Mouse (Mus musculus): ENCODE results near the gene Gpat3.

Gpat3 gene

DNA sequence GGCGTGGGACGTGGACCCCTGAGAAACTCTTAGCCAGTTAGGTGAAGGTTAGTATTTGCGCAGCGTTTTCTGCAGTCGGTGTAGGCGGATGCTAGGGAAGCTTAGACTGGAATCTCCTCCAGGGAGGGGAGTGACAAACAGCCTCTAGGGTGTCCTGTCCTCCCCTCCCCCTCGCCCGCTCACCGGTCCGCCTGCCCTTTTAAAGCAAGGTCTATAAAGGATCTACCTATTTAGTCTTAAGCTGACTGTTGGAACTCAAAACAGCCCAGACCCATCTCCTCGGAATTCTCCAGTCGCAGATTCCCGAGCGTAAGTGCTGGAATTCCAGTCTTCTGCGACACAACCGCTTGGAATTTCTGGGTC lies at the start of gene Gpat3:
Gene Gpat3, plus strand, starts transcription at position 229 of the 363 bp plus-strand sequence.
- DNase-seq (ENCODE audit: low spot score): no peak

DNA sequence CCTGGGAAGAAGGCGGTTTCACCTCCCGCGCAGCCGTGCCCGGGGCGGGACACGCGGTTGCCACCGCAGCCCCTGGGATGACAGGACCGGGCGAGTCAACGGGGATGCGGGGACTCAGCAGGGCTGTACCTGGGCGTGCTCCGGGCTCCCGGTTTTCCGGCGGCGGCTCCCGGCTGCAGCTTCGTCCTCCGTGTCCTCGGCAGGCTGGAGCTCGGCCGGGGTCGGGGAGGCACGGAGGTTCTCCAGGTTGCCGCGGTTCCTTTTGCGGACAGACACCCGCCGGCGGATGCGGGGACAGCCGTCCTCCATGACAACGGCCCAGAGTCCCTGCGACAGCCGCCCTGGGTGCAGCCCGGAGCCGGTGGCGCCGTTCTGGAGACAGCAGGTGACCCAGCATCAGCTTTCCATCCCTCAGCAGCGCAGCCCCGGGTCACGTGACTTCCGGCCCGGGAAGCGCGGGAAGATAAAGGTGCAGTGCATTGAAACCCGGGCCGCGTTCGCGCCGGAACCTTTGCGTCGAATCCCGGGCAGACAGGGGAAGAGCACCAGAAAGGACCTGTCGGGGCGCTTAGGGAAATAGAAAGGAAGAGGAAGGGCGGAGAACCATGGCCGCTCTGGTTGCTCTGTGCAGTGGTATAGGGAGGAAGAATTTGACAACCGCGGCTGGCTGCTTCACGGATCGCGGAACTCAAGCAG lies 47.2 kb upstream of the Gpat3 start, which contains the start of the genes Helq and Mrps18c:
Gene Helq, minus strand, starts transcription at position 434 of the 696 bp plus-strand sequence.
Gene Mrps18c, plus strand, starts transcription at position 463 of the 696 bp plus-strand sequence.
- DNase-seq (ENCODE audit: low spot score): peak; percentile 59

DNA sequence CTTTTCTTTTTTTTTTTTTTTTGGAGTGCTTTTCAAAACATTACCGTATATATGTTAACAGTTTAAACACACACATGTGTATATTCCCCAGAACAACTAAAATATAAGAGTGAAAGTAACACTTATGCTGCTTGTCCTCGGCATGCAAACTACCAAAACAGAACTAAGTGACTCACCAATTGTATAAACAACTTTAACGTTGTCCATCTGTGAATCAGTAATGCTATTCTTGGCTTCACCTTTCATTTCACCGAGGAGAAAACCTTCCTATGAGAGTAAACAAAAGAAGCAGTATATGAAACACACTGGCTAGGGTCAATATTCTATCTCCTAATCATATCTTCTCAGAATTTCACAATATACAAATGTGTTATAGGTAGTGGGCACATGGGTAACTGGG lies 27.2 kb upstream of the Gpat3 start:
- DNase-seq (ENCODE audit: low spot score): no peak

DNA sequence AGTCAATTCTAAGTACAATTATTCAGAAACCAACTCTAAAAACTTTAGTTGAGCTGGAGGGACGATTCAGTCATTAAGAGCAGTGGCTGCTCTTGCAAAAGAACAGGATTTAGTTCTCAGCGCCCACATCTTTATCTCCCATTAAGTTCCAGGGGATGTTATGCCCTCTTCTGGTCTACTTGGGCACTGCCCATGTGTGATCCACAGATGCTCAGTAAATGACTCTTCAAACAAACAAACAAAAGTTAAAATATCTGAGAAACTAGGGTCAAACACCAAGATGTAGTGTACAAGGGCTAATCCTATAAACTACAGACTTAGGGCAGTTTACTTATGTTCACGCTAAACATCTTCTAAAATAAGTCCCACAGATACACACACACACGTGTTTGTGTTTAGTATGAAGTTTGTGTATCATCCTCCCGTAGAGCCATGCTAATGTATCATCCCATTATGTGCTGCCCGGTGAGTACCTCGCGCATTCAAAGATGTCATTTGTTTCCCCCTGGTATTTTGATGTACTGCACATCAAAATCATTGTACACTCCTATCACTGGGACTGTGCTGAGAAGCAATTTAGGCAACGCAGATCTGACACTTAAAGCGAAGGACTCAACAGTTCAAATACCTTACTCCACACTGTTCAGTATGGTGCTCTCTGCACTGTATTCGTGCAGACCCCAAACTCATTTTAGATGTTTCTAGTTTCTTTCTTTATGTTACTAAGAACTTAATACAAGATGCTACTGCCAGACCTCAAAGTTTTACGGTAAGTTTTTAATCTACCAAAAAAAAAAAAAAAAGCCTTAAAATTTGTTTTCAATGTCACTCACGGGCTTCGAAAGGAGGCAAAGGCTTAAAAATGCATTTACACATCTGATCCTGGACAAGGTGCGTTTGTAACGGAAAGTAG lies 25.7 kb upstream of the Gpat3 start:
- DNase-seq (ENCODE audit: low spot score): no peak

DNA sequence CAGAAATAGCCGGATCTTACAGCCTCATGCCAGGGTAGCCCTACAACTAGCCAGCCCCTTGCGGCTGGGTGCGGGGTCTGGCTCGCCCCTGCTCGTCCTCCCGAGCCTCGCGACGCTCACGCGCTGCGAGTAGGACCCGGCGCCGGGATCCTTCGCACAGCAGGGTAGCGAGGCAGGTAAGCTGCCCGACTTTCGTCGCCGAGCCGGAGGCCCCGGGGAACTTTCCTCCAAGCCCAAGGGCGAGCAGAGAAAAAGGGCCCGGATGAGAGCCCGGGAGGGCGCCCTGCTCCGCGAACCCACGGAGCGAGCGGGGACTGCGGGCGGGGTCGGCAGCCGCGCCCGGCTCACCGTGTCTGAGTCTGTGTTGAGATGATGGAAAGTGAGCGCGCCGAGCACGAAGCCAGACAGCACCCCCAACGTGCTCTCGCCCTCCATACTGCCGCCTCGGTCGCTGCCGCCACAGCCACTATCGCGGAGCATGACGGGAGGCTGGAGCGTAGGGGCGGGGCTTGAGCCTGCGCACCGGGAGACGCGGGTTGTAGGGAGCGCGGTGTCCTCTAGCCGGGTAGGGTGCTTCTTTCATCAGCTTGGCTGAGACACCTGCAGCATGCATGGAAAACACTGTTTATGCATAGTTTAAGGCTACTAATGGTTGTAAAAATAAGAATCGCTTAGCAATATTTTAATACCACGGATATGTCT lies 24.9 kb upstream of the Gpat3 start, which contains the start of gene Abraxas1:
Gene Abraxas1, minus strand, starts transcription at position 483 of the 702 bp plus-strand sequence.
- DNase-seq (ENCODE audit: low spot score): peak; percentile 45

DNA sequence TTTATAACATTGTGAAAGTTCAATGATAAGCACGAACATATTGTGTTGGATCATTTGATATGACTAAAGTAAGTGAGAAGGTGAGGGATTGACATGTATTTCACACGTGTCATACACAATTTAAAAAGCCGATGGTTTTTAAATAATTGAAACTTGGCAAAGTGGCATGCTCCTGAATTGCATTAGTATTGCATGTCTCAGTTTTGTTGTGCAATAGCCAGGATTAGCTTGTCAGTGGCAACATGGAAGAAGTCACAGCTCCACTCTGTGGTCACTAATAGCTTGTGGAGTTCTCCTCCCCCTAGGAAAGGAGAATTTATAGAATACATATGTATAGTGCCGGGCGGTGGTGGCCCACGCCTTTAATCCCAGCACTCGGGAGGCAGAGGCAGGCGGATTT lies 24.1 kb upstream of the Gpat3 start:
- no peak for DNase-seq (ENCODE audit: low spot score)

DNA sequence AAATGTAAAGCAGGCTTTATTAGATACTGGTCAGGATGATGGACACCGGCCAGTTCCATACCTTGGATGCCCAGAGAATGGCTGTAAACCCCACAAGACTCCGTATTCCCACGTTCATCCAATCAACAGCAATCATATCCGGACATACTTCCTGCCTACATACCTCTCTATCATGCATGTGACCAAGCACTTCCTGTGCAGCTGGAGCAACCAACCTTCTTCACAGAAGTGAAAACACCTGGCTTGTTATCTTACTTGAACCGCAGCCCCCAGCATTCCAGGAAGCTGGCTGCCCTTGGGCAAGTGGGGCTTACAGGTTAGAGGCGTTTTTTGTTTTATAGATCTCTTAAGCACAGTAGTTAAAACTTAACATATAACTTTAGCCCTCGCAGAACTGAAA lies 22.7 kb upstream of the Gpat3 start:
- no peak for DNase-seq (ENCODE audit: low spot score)

DNA sequence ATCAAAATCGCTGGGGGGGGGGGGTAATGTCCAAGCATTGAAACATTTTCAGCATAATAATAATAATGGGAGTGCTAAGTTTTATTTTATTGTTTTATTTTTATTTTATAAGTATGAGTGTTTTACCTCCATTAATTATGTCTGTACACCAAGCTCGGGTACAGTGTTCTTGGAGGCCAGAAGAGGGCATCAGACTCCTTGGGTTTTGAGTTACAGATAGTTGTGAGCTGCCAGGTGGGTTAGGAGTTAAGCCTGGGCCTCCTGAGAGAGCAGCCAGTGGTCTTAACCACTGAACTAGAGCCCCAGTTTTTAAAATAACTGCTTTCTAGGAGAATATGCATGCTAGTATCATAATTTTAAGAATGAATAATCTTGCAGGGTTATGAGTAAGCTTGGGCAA lies 19.5 kb upstream of the Gpat3 start:
- no peak for DNase-seq (ENCODE audit: low spot score)

DNA sequence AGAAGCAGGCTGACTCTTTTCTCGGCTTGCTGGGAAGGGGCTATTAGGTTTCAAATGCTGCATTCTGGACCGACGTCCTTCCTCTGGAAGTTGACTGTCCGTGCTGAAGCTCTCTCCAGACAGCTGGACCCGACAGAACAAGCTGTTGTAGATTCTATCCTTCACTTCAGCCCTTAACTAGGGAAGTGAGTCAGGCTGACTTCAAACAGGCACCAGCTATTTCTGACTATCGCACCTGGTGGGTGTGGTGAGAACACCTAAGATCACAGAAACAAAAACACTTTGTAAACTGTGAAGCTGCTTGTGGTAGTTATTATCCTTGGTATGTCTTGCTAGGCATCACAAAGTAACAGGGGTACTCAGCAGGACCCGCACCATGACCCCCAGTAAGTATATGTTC lies 19.0 kb upstream of the Gpat3 start:
- DNase-seq (ENCODE audit: low spot score): no peak

DNA sequence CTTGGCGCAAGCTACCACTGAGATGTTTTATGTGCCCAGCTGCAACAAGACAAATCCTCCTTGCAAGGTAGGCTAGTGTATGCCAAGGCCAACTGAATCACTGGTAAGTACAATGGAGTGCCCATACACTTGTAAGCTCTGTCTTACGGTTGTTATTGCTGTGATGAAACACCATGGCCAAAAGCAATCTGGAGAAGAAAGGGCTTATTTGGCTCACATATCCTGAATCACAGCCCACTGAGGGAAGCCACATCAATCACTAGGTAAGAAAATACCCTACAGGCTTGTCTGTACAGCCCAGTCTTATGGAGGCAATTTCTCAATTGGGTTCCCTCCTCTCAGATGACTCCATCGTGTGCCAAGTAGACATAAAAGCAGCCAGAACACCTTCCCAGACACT lies 16.8 kb upstream of the Gpat3 start:
- DNase-seq (ENCODE audit: low spot score): no peak

DNA sequence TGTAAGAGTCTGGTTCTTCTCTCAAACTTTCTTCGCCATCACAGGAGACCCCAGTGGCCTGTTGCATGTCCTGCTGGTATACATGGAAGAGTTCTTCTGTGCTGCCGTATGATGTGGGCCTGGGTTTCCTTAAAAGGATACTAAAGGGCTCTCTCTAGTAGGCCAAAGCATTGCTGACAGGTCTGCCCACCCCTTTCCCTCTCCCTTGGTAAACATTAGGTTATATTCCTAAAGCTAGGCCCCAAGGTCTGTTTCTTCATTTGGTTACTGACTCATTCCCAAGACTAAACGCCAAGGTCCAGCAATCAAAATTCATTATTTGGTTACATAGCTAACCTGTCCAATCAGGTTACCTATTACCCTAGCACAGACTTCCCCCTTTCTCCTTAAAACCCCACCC lies 12.8 kb upstream of the Gpat3 start:
- DNase-seq (ENCODE audit: low spot score): no peak

DNA sequence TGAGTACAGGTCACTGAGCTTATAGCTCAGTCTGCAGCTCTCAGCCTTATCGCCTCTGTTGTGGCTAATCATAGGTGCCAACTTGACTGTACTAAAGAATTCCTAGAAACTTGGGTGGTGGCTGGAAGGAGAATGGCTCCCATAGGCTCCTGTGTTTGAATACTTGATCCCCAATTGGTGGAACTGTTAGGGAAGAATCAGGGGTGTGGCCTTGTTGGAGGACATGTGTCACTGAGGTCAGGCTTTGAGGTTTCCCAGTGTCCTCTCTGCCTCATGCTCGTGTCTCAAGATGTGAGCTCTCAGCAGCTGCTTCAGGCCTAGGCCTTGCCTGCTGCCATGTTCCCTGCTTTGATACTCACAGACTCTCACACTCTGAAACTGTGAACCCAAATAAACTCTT lies 11.7 kb upstream of the Gpat3 start:
- no peak for DNase-seq (ENCODE audit: low spot score)

DNA sequence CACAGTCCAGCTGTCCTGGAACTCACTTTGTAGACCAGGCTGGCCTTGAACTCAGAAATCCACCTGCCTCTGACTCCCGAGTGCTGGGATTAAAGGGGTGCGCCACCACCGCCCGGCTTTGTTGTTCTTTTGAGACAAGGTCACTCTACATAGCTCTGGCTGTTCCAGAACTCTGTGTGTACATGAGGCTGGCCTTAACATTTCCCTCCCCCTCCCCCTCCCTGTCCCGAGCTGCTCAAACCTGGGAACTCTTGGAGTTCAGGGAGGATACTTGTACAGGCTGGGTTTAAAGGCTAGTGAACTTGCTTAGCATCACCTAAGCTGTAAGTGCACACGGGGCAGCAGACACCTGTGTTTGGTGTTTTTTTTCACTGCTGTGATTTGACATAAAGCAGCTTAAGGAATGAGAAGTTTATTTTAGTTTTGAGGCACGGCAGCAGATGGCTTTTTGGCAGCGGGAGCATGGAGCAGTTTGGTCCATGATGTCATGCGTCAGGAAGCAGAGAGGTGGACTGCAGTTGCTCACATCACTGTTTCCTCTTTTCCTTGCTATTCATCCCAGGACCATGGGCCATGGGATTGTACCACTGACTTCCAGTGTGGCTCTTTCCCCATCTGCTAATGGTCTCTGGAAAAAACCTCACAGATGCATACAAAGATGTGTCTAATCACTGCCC lies 9.5 kb upstream of the Gpat3 start:
- DNase-seq (ENCODE audit: low spot score): no peak

DNA sequence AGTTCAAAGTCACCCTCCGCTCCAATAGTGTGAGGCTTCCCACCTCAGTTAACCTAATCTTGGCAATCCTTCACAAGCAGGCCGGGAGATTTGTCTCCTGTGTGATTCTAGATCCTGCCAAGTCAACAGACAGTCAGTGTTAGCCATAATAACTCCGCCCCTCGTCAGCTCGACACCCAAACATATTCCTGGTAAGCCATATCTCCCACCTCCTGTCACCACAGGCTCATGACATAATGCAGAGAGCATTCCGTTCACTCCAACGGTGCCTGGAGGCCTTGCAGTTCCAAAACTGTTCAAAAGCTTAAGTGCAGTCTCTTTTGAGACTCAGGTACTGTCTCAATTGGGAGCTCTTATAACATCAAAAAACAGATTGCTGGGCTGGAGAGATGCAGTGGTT lies 7.6 kb upstream of the Gpat3 start:
- DNase-seq (ENCODE audit: low spot score): no peak

DNA sequence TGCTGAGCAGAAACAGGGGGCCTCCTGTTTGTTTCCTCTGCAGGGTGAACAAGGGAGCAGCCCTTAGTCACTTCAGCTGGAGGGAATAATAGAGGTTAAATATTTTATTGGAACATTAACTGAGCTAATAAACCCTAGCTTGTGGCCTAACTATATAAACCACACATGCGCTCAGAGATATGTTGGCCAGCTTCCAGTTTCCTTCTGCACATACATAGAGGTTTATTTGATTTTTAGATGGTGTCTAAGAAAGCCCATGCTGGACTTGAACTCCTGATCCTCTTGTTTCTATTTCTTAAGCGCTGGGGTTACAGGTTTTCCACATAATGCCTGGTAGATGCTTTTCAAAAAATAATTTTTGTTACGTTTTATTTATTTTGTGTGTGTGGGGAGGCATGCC lies 1.0 kb upstream of the Gpat3 start:
- DNase-seq (ENCODE audit: low spot score): no peak

DNA sequence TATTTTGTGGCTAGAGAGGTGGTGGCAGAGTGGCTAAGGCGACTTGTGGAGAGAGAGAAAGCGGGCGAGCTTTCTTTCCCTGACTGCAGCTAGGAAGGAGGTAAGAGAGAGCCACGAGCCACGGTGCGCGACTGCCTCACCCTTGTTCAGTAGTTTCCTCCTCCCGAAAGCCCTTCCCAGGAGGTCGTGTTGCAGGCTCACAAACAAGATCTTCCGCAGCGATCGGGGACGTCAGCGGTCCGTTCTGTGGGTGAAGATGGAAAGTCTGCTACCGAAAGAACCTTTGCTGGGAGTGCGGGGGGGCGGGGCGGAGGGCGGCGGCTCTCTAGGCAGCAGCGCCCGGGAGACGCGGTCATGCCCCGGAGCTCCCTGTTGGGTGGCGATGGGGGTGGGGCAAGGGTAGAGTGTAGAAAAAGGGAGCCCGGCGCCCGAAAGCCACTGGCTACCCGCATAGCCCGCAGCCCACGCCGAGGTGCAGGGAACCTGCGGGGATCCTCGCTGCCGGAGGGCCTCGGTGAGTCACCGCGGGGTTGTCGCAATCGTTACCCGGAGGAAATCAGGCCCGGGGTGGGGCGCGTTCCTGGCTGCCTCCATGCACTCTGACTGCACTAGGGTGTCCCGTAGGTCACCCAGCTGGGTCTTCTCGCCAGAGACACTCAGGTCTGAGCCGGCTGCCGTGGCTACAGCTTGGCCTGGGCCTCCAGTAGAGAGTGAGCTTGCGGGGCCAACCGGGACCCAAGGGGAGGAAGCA lies 510 bp downstream of the Gpat3 start:
- peak; percentile 46 for DNase-seq (ENCODE audit: low spot score)

DNA sequence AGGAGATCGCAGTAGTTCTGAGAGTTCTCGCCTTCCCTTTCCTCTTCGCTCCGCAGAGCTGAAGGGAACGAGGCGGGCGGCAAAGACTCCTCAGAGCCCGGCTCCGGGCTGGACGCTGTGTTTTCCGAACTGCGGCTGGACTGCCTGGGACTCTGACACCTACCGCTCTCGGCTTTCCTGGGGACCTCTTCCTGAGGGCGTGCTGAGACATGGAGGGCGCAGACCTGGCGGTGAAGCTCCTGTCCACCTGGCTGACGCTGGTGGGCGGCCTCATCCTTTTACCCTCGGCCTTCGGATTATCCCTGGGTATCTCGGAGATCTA lies 1.0 kb downstream of the Gpat3 start:
- no peak for DNase-seq (ENCODE audit: low spot score)

DNA sequence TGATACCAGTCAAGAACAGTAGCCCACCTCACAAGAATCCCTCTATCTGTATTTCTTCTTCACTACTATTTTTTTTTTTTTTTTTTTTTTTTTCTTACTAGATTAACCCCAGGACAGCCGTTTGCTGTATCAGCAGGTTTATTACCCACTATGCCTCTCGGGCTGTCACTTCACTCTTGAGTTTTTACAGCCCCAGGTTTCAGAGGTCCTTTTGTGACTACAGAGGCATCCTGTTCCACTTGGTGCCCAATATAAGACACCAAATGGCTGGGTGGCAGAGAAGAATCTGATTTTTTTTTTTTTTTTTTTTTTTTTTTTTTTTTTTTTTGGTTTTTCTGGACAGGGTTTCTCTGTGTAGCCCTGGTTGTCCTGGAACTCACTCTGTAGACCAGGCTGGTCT lies 1.6 kb downstream of the Gpat3 start:
- no peak for DNase-seq (ENCODE audit: low spot score)

DNA sequence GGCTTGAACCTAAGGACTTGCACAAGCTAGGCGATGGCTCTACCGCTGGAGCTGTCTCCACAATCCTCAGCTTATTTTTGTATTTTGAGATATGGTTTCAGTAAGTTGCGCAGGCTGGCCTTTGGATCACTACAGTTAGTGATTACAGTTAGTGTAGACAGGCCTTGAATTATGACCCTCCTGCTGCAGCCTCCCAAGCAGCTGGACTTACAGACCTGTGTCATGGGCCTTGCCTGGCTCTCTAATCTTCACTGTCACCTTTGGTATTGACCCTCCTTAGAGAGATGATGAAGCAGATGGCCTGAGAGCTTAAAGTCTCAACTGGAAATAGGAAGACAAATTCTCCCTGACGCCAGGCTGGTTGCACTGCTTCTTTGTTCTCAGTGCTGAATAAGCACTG lies 8.4 kb downstream of the Gpat3 start:
- DNase-seq (ENCODE audit: low spot score): no peak

DNA sequence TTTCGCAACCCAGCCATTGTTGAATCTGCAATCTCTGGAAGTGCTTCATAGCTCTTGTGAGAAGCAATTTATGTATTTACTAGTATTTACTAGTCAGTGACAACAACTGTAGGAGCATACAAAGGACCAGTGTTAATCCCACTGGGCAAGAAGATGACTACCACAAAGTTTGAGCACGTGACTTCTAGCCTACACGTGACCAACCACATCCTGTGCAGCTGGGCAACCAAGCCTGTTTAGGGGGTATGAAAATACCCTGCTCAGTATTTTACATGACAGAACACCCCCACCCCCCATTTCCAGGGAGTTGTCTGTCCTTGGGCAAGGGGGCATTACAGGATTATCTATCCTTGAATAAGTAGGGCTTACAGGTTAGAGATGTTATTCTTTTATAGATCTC lies 11.0 kb downstream of the Gpat3 start:
- no peak for DNase-seq (ENCODE audit: low spot score)

DNA sequence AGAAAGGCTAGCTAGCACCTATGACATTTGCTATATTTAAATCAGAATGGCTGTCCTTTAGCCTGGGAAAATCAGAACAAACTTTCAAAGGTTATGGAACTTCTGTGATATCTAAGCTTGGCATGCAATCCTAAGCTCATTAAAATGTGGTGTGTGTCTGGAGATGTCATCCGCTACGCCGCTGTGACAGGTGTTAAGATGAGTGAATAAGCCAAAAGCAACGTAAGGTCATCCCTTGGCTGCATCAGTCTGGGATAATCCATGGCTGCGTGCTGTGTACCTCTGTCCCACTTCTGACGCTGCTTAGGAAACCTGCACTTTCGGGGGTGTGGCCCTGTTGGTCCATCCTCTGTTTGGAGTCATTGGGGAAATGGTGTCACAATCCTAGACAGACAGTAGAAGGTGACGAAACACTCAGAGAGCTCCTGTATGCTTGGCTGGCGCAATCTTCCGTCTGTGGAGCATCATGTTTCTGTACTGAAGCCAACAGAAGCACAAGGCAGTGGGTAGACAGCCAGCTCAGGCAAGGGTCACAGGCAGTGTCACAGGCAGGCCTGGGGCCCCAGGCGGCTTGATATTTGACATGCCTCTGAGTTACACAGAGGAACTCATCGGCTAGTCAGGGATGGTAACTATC lies 15.0 kb downstream of the Gpat3 start:
- DNase-seq (ENCODE audit: low spot score): no peak

All from urinary bladder, postnatal 10 days (tissue).